Mouse (Mus musculus) kidney, adult 9 months (tissue): ENCODE measurements around the gene Stag2.
A peak's percentile ranks its signal among the peaks of the same experiment; 100 is the strongest.

Experiments used
- DNase-seq: peaks from one replicate; pipeline ENCODE4 v3.0.0; 2022

Stag2 gene

DNA sequence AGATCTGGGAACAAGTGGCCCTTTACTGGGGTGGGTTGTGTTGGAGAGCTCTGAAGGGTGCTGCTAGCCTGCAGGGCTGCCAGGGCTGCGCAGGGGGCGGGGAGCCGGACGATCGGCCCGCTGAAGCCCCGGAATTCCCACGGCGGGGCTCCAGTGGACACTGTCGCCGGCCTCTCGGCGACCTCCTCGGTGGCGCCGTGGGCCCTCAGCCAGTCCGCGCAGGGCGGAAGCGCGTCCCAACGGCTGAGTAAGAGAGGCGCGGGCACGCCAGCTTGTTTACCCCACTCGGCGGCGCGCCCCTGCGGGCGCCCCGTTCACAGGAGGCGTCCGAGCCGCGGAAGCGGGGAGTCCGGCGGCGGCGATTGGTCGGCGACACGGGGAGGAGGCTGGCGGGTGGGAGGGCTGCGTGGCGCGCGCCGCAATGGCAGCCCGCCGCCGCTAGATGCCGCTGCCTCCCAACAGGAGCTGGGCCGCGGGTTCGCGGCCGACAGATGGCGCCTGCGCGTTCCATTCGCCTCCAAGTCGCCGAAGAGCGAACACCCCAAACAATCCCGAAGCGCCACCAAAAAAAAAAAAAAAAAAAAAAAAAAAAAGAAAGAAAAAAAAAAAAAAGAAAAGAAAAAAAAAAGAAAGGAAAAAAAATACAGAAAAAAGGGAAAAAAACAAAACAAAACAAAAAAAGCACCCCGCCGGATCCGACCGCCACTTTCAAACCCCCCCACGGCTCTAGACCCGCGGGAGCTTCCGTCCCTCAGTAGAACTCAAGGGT lies at the start of gene Stag2:
Stag2 (plus strand) TSS at position 530 of the 769 bp plus-strand sequence.
- peak; percentile 90 for DNase-seq

DNA sequence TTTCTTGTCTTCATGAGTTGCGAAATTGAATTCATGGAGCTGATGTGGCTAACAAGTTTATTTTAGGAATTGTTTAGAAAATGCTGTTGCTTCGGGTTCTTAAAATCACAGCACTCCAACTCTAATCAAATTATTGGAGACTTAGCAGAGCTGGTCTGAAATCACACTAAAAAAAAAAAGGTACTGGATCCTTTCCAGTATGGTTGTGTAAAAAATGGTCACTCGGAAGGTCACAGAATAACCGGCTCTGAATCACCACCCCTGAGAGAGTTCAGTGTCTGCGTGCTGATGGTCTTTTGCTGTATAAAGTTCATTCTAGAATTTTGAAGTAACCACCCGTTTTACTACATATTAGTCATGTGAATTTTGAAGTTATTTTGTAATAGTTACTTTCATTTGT lies 42.0 kb upstream of the Stag2 start:
- DNase-seq = peak; percentile 30

DNA sequence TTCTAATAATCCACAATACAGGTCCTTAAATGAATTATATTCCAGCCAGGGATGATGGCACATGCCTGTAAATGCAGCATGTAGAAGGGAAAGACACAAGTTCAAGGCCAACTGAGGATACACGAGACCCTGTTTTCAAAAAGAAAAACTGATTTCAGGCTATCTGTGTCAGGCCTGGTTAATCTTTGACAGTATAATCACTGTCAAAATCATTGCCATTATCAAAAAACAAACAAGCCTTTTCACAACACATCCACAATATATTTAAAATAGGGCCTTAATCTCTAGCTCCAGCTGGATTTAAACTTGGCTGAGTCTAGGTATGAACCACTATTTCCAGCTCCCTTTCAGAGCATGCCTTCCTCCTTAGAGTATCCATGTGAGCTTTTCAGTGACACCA lies 38.5 kb upstream of the Stag2 start:
- no peak for DNase-seq

DNA sequence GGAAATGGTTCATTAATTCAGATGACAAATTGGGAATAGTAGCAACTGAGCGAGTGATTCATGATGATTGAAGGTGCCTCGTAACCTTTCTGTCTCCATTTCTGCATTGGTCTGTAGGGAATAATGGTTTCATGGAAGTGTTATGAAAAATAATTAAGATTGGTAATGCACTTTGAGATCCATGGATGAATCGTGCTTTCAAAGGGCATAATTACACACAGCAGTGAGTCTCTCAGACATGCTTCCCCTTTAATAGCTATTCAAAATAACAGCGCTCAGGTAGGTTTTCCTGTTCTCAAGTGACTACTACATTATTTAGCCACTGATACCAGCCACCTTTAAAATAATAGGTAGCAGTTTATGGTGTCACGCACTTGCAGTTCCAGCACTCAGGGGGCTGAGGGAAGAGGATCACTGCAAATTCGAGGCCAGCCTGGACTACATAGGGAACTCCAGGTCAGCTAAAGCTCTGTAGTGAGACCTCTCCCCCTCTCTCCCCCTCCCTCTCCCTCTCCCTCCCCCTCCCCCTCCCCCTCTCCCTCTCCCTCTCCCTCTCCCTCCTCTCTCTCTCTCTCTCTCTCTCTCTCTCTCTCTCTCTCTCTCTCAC lies 29.6 kb upstream of the Stag2 start:
- no peak for DNase-seq

DNA sequence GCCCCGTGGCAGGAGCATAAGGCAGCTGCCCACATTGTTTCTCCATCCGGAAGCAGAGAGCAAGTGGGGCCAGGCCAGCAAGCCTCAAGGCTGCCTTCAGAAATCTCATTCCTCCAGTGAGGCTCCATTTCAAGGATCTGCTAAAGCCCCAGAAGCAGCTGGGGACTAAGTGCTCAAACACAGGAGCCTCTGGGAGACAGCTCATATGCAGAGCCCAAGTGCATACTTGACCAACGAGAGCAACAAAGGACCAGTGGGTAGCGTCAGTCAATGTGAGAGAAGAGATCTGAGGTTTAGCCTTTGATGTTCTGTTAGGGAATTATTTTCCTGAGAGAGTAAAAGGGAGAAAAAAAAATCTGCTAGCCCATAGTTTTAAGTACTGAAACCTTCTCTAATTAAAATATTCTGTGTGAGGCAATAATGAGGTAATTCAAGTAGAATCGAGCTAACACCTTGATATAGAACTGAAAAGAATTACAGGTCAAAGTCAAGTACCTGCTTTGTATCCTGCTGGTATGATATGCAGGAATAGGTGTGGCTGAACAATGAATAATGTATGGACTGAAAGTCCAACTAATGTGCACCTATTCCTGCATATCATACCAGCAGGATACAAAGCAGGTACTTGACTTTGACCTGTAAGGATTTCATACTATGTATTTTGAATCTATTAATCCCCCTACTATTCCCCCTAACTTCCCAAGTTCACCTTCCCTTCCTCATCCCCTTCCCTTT lies 24.0 kb upstream of the Stag2 start:
- no peak for DNase-seq

DNA sequence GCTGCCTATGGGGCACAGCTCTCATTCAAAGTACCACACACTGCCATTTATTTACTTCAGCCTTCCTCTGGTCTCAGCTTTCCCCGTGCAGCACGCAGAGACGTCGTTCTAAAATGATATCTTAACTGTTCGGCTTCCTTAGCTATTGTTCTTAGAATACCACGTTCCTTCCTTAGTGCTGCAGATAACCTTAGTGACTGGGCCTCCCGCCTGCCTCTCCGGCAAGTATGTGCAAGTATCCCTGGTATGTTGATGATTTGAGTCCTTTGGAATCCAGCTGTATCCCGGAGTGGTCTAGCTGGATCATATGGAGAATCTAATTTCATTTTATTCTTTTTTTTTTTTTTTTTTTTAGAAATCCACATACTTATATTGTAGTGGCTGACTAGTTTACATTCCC lies 9.2 kb upstream of the Stag2 start:
- DNase-seq = no peak

DNA sequence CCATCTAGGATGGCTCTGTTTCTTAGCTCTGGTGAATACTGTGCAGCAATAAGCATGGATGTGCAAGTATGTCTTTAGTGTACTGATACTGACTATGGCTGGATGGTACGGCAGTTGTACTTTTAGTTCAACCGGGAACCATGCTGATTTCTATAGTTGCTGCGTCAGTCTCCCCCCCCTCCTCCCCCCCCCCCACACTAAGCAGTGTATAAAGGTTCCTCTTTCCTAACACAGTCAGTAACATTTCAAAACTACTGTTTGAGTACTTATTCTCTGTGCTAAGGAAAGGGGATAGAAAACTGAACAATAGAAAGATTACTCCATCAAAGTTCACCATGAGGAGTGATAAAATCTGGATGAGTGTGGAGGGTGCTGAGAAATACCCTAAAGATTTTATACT lies 6.5 kb upstream of the Stag2 start:
- no peak for DNase-seq

DNA sequence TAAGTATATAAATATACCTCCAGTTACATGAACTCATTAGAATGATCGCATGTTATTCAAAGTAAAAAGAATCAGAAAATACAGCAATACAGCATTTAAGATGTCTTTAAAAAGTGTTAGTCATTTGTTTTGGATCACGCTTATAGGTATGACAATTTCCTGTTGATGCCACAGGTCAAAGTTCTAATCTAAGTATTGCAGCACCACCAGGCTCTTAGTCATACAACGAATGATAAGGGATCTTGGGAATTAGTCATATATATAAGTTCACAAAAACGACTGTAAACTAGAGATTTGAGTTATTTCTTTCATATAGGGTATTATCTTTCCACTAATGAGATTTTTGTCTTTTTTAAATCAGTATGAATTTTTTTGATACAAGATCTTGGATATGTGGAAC lies 5.1 kb upstream of the Stag2 start:
- DNase-seq = no peak

DNA sequence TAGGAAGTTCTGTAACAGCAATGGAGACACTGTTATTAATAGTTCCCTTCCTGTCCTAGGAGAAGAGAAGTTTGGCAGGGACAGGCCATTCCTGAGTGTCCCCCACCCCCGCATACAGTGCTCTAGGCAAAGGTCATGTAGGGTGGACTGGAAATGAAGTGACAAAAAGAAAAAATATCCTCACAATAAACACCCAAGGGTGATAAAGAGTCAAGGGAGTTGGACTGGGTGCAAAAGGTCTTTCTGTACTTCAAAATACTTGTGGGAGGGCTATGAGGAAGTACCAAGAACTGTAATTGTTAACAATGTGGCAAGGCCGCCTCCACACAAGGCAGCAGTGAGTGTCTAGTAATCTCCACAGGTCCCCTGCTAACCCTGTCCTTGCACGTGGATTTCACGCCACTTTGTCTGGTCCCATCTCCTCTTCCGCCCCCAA lies 1.1 kb upstream of the Stag2 start:
- DNase-seq = peak; percentile 58

DNA sequence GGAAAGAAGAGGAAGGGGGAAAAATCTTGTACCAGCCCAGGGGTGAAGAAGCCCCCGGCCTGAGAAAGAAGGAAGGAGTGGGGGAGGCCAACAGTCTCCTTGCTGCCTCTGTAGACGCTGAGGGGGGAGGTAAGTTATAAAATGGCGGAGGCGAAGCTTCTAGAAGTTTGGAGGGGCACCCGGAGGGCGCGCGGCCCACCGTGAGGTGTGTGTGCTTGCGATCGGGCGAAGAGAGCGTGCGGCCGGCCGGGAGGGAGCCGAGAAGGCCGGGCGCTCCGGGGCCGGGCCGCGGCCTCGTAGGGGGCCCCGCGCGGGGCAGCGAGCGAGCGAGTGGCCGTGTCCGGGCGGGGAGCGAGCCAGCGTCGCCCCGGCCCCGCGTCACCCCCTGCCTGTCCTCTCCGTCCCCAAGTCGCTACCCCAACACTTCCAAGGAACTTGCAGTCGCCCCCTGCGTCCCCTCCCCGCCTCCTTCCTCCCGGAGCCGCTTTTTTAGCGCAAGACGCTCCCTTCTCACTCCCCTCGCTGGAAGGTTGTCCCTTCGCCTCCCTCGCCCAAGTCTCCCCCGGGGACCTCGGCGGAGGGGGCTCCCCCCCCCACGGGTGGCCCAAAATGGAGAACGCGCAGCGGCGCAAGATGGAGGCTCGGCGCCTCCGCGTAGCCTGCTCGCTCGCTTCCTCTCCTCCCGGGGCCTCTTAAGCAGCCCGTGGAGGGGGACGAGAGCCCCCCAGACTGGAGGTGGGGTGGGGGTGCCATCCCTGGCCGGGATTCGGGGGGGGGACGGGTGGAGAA lies 634 bp downstream of the Stag2 start:
- DNase-seq = peak; percentile 44

DNA sequence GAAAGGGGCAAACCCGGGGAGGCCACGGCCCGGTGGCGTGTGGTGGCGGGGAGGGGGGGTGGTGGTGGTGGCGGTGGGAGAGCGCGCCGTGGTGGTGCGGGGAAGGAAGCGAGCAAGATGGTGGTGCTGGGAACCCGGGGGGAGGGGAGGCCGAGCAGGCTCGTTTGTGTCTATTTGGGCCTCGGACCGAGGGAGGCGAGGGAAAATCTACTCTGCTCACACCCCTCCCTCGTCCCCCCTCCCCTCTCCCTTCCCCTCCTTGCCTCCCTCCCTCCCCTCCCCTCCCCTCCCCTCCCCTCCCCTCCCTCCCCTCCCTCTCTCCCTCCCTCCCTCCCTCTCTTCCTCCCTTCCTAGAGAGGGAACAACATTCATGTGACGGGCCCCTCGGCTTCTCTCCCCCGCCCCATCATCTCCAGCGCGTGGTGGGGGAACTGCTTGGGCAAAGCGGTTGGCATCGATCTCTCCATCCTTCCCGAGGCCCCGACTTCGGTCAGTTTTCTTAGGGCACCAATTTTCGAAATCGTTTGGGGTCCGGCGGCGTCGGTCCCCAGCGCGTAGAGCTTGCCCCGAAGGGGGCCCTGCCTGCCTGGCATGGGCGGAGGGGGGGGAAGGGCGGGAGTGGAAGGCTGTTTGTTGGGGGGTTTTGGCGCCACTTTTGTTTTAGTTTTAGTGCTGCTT lies 1.4 kb downstream of the Stag2 start:
- peak; percentile 76 for DNase-seq

DNA sequence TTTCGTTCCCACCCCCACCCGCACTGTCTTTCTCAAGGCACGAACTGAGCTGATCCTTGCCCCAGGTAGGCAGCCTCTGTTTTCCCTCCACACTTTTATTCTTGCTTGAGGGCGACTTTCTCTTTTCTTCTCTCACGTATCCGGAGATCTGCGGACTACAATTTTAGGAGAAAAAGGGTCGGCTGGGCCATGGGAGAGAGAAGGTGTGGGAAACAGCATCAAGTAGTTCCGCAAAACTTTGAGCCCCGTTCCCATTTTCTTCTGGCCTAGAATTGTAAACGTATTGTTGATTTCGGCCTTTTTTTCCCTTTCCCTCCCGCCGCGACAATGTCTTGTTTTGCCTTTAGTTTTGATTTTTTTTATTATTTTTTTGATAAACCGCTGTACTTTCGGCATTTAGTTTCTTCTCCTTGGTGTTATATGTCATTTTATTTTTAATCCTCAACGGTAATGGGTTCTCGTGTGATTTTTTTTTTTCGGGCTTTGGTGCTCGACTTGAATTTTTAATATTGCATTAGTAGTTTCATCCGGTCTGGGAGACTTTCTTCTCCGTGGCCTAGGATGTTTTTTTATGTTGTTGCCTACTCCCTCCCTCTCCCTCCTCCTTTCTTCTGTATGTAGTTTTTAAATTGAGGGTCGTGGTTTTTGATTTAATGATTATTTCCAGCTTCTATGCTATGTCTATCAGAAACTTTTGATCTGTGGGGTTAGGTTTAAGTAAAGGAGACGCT lies 2.1 kb downstream of the Stag2 start:
- peak; percentile 13 for DNase-seq

DNA sequence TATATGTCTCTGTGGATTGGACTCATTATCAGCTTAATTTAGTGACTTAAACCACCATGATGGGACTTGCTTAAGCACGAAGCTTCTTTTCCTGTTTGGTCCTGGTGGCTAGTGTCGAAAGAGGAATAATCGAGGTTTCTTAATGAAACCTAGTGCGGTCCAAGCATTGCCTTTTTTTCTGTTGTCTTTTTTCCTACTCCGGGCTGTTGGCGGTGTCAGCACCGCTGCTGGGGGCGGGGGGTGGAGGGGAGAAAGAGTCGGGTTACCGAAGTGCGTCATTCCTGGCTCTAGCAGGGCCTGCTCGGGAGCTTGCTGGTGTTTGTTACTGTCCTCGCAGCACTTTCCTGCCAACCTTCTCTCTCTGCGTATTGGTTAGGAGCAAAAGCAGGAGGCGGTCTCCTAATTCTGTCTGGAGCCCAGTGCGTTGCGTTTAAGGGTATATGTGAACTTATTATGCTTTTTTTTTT lies 2.8 kb downstream of the Stag2 start:
- peak; percentile 88 for DNase-seq

DNA sequence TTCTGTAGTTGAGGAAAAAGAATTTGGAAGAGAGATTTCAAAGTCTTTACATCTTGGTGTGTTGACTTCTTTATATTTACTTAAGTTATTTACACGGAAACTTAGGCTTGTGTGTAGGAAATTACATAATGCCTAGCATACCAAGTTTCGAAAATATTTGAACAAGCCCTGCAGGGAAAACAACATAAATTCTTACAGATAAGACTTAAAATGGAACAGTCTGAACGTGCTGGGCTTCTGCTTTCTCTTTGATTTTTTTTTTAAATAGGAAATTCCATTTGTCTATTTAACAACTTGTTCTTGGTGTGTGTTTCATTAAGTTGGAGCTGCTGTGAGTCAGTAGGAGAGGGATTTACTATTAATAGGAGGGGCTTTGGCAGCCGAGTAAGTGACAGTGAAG lies 3.9 kb downstream of the Stag2 start:
- peak; percentile 15 for DNase-seq

DNA sequence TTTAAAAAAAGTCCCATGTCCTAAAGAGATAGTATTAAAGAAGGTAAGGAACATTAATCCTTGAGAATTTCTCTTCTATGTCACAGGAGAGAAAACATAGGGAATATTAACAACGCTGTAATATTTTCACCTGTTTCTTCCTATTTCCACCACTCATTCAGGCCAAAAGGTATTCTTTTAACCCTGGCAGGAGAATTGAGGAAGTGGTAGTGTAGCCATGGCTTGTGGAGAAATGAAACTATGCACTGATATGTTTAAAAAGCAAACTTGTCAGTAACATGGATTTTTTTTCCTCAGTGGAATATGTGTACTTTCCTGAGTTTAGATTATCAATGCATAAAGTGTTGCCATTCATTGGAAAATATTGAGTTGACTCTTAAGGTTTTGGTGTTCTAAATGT lies 16.3 kb downstream of the Stag2 start:
- no peak for DNase-seq

DNA sequence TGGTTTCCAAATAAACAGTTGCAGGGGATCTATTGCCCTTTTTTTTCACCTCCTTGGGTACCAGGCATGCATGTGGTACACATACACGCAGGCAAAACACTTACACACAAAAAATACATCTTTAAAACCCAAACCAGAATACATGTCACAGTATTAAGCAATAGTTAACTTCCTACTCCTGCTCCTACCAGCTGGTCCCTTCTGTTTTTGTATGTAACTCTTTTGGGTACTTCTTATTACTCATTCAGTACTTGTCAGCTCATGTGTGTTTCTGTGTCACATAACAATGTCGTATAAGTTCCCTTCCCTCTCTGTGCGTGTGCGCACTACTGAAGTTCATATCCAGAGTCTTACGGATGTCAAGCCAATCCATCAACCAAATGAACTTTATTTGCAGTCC lies 21.7 kb downstream of the Stag2 start:
- DNase-seq = no peak

DNA sequence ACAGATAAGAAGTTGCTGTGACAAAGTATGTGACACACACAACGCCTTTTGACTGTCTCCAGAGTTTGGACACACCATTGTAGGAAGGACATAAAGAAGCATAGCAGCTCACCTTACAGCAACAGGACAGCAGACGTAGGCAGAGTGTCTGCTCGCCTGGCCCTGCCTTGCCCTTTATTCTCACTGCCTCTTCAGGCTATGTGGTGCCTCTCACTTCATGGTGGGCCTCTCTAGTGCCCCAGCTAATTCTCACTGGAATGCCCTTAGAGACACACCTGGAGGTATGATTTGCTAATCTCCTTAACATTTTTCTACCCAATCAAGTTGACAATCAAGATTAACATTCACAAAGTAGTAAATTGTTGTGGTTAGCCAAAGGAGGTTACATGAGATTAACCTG lies 38.5 kb downstream of the Stag2 start:
- no peak for DNase-seq

DNA sequence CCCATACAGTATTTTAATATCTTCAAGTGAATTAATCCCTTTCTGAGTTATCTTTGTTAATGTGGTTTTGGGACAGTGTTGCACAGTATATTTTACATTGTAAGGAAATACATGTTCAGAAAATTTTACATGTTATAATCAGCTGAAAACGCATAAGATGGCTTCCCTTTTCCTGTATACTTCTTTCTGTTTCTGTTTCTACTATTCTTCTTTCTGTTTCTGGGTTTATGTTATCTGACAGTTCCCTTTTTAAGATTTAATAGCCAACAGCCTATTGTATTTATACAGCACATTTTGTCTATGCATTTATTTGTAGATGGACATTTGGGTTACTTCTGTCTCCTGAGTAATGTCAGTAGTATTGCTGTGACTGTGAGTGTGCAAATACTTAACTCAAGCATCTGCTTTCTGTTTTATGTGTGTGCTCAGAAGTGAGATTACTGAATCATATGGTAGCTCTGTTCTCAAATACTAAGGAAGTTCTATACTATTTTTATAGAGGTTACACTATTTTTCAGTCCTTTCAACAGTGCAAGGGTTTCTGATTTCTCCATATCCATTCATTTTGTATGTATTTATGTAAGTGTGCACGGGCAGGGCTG lies 39.8 kb downstream of the Stag2 start:
- DNase-seq = no peak

DNA sequence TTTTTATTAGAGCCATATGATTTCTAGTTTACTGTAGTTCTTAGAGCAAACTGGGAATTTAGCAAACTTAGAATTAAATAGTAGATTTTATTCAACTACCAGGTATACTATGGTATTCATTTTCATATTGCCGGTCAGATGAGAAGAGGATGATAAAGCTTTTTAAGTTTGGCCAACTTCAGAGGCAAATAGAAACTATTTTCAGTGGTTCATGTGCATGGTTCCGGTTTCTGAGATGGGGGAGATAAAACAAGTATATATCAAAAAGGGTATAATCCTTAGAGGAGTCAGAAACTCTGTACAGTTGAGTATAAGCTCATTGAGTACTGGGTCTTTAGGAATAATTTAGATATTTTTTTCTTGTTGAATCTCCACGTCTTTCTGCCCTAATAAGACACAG lies 45.5 kb downstream of the Stag2 start:
- no peak for DNase-seq

DNA sequence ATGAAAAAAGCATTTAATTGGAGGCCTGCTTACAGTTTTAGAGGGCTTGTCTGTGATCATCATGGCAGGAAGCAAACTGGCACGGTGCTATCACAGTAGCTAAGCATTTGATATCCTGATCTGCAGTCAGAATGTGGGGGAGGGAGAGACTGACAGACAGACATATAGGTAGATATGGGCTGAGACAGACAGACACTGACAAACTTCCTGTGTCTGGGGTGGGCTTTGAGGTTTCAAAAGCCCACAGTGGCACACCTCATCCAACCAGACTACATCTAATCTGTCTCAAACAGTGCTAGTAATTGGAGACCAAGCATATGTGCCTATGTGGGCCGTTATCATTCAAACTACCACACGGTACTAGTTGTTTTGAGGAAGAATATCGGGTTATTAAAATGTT lies 53.4 kb downstream of the Stag2 start:
- DNase-seq = no peak

DNA sequence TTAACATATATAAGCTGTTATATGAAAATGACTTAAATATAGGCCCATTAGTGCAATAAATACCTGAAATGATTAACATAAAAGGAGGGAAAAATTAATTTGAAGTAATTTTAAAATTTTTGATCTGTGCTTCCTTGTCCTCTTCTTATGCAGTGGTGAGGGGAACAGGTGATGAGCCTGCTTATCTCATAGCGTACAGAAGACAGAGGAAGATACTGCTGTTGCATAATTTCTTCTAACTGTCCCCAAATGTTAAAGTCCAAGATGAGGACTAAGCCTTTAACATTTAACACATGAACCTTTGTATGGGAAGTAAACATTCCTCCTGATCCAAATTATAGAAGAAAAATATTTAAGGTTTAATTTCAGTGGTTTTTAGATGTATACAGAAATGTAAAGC lies 66.6 kb downstream of the Stag2 start:
- no peak for DNase-seq
